Mouse (Mus musculus): ENCODE results near the gene Dock10. TPM values are rescaled to one million over a fixed set of nuclear protein-coding genes. Genes with fewer than 3 reads are reported as not detected.

Dock10 gene
- polyA plus RNA-seq, 1 experiment, result 36.5 TPM

GRCm38 (mm10) chr1:80613395-80614011, 144.8 kb downstream of the Dock10 start:
- TF ChIP-seq POLR2A (IDR thresholded peaks at IDR 0.05; ENCODE audit: control insufficient read depth, extremely low read depth, insufficient read depth, low read length, poor library complexity), result no peak
- TF ChIP-seq CTCF (IDR thresholded peaks at IDR 0.05; ENCODE audit: borderline replicate concordance, control insufficient read depth, extremely low read depth, insufficient read depth, low read length, poor library complexity), result no peak
- WGBS, result 64% methylated on average over 4 of the region's 4 CpGs
- Histone ChIP-seq H3K36me3 (ENCODE audit: control insufficient read depth, insufficient read depth, low read length) (peaks cover 11% of the 10 kb centered on the region), H3K27me3 (ENCODE audit: control insufficient read depth, insufficient read depth, low read length) (no peaks in the 10 kb centered on the region), H3K4me1 (replicated peaks; ENCODE audit: control insufficient read depth, insufficient read depth, low read length) (peaks cover 3% of the 10 kb centered on the region), H3K27ac (ENCODE audit: control insufficient read depth, insufficient read depth, low read length) (no peak overlapping the region), H3K4me3 (ENCODE audit: control insufficient read depth, insufficient read depth, low read length) (no peak overlapping the region)
- DNase-seq, result no peak

- DNase-seq, result no peak
- H3K4me3 ChIP-seq (ENCODE audit: control insufficient read depth, insufficient read depth, low read length), result no peak overlapping the region
- H3K27me3 ChIP-seq (ENCODE audit: control insufficient read depth, insufficient read depth, low read length), result no peaks in the 10 kb centered on the region
- H3K36me3 ChIP-seq (ENCODE audit: control insufficient read depth, insufficient read depth, low read length), result peaks cover 21% of the 10 kb centered on the region
- 91% methylated on average over 4 of the region's 4 CpGs for WGBS
- H3K27ac ChIP-seq (ENCODE audit: control insufficient read depth, insufficient read depth, low read length), result no peak overlapping the region
- no peaks in the 10 kb centered on the region; the same call in 1 of the 2 replicates for H3K4me1 ChIP-seq (replicated peaks; ENCODE audit: control insufficient read depth, insufficient read depth, low read length)
- TF ChIP-seq CTCF (IDR thresholded peaks at IDR 0.05; ENCODE audit: borderline replicate concordance, control insufficient read depth, extremely low read depth, insufficient read depth, low read length, poor library complexity) (no peak), POLR2A (IDR thresholded peaks at IDR 0.05; ENCODE audit: control insufficient read depth, extremely low read depth, insufficient read depth, low read length, poor library complexity) (no peak)
Measured at GRCm38 (mm10) chr1:80607546-80607945, 150.8 kb downstream of the Dock10 start.

DNA sequence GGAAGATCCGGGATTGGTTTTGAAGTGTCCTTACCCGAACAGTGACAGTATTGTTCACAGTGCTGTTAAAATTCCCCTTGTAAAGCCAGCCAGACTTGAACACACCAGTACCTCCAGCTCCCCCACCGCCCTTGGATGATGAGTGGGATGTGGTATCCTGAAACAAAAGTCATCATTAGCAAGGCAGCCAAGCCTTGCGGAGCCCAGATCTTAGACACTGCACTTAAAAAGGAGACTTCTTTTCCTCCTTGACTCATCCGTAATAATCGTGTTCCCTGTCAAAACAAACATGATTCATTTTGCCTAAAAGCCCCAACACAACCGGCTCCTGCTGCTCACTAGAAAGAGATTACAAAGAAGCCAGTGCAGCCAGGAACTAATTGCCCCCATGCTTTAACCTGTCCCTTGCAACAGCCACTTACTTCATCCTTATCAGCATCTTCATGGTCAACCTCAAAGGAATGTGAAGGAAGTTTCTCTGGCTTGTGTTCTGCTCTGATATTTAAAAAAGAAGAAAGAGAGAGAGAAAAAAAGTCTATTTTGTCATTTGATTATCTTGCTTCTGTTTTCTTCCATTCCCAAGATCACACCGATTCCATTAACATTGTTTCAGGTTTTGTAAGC, 152.1 kb downstream of the Dock10 start:
- DNase-seq, result no peak
- H3K36me3 ChIP-seq (ENCODE audit: control insufficient read depth, insufficient read depth, low read length), result peaks cover 21% of the 10 kb centered on the region
- no peak overlapping the region for H3K27ac ChIP-seq (ENCODE audit: control insufficient read depth, insufficient read depth, low read length)
- H3K4me3 ChIP-seq (ENCODE audit: control insufficient read depth, insufficient read depth, low read length), result no peak overlapping the region
- no peak for TF ChIP-seq CTCF (IDR thresholded peaks at IDR 0.05; ENCODE audit: borderline replicate concordance, control insufficient read depth, extremely low read depth, insufficient read depth, low read length, poor library complexity)
- no peak for TF ChIP-seq POLR2A (IDR thresholded peaks at IDR 0.05; ENCODE audit: control insufficient read depth, extremely low read depth, insufficient read depth, low read length, poor library complexity)
- 92% methylated on average over 8 of the region's 8 CpGs for WGBS
- no peaks in the 10 kb centered on the region for H3K27me3 ChIP-seq (ENCODE audit: control insufficient read depth, insufficient read depth, low read length)
- no peaks in the 10 kb centered on the region; the same call in 1 of the 2 replicates for H3K4me1 ChIP-seq (replicated peaks; ENCODE audit: control insufficient read depth, insufficient read depth, low read length)

DNA sequence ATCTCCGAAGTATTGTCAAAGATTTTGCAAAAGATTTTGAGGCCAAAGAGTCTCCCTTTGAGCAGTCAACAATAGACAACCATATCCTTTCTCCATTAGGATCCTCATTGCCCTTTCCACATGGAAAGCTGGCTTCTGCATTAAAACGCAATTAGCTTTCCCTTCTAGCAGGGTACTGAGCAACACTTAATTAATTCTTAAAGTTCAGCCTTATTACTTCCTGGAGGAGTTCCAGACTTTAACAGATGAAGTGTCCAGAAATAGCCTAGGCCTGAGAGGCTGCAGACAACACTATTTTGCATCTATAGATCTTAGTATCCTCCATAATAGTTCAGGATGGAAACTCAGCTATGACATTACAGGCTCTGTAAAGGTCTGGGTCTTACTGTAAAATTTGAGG, 154.0 kb downstream of the Dock10 start:
- no peak overlapping the region for H3K4me3 ChIP-seq (ENCODE audit: control insufficient read depth, insufficient read depth, low read length)
- WGBS, result 96% methylated on average over 2 of the region's 2 CpGs
- no peaks in the 10 kb centered on the region for H3K27me3 ChIP-seq (ENCODE audit: control insufficient read depth, insufficient read depth, low read length)
- peaks cover 27% of the 10 kb centered on the region for H3K36me3 ChIP-seq (ENCODE audit: control insufficient read depth, insufficient read depth, low read length)
- H3K4me1 ChIP-seq (replicated peaks; ENCODE audit: control insufficient read depth, insufficient read depth, low read length), result no peaks in the 10 kb centered on the region
- TF ChIP-seq POLR2A (IDR thresholded peaks at IDR 0.05; ENCODE audit: control insufficient read depth, extremely low read depth, insufficient read depth, low read length, poor library complexity), result no peak
- TF ChIP-seq CTCF (IDR thresholded peaks at IDR 0.05; ENCODE audit: borderline replicate concordance, control insufficient read depth, extremely low read depth, insufficient read depth, low read length, poor library complexity), result no peak
- no peak for DNase-seq
- no peak overlapping the region for H3K27ac ChIP-seq (ENCODE audit: control insufficient read depth, insufficient read depth, low read length)

DNA sequence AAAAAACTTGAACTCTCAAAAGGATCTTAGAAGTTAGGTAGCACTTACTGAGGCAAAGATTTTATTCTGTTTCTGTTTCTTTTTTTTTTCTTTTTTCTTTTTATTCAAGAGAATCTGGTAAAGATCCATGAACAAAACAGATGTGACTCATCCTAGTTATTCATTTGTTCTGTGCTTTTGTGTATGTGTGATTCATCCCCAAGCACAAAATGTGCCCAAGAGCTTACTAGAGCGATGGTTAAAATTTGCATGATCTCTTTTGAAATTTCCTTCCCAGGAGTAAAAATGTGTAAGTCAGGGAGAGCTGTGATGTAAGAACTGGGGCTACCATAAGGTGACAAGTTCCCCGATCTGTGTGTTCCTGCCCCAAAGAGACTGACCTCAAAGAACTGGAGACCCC, 155.2 kb downstream of the Dock10 start:
- 94% methylated on average over 2 of the region's 2 CpGs for WGBS
- Histone ChIP-seq H3K4me1 (replicated peaks; ENCODE audit: control insufficient read depth, insufficient read depth, low read length) (no peaks in the 10 kb centered on the region), H3K4me3 (ENCODE audit: control insufficient read depth, insufficient read depth, low read length) (no peak overlapping the region), H3K36me3 (ENCODE audit: control insufficient read depth, insufficient read depth, low read length) (peaks cover 33% of the 10 kb centered on the region), H3K27ac (ENCODE audit: control insufficient read depth, insufficient read depth, low read length) (no peak overlapping the region), H3K27me3 (ENCODE audit: control insufficient read depth, insufficient read depth, low read length) (no peaks in the 10 kb centered on the region)
- DNase-seq, result no peak
- TF ChIP-seq POLR2A (IDR thresholded peaks at IDR 0.05; ENCODE audit: control insufficient read depth, extremely low read depth, insufficient read depth, low read length, poor library complexity) (no peak), CTCF (IDR thresholded peaks at IDR 0.05; ENCODE audit: borderline replicate concordance, control insufficient read depth, extremely low read depth, insufficient read depth, low read length, poor library complexity) (no peak)

GRCm38 (mm10) chr1:80583281-80583680, 175.0 kb downstream of the Dock10 start:
- no peak for TF ChIP-seq POLR2A (IDR thresholded peaks at IDR 0.05; ENCODE audit: control insufficient read depth, extremely low read depth, insufficient read depth, low read length, poor library complexity)
- no peak for TF ChIP-seq CTCF (IDR thresholded peaks at IDR 0.05; ENCODE audit: borderline replicate concordance, control insufficient read depth, extremely low read depth, insufficient read depth, low read length, poor library complexity)
- DNase-seq, result no peak
- WGBS, result 95% methylated on average over 5 of the region's 5 CpGs
- Histone ChIP-seq H3K27ac (ENCODE audit: control insufficient read depth, insufficient read depth, low read length) (no peak overlapping the region), H3K4me3 (ENCODE audit: control insufficient read depth, insufficient read depth, low read length) (no peak overlapping the region), H3K27me3 (ENCODE audit: control insufficient read depth, insufficient read depth, low read length) (no peaks in the 10 kb centered on the region), H3K36me3 (ENCODE audit: control insufficient read depth, insufficient read depth, low read length) (peaks cover 31% of the 10 kb centered on the region), H3K4me1 (replicated peaks; ENCODE audit: control insufficient read depth, insufficient read depth, low read length) (no peaks in the 10 kb centered on the region)
